Mouse (Mus musculus) testis, adult 2 months (tissue): ENCODE results near the gene Atp6v1g3. TPM values are rescaled to one million over a fixed set of nuclear protein-coding genes. Genes with fewer than 3 reads are reported as not detected.

Experiments
- H3K27ac ChIP-seq: fragments of 200-500 bp; 2 replicates; pipeline ENCODE4 v1.5.1; 2012; ENCODE audit warnings: low read depth, low read length; ENCODE audit not compliant: control insufficient read depth, insufficient read depth
- H3K27me3 ChIP-seq: fragments of 200-500 bp; 2 replicates; pipeline ENCODE4 v1.6.1; 2012; ENCODE audit warnings: mild to moderate bottlenecking, low read length, moderate library complexity; ENCODE audit not compliant: control insufficient read depth, insufficient read depth
- H3K36me3 ChIP-seq: fragments of 200-500 bp; 2 replicates; pipeline ENCODE4 v1.6.1; 2012; ENCODE audit warnings: mild to moderate bottlenecking, low read length; ENCODE audit not compliant: control insufficient read depth, insufficient read depth
- H3K4me1 ChIP-seq: fragments of 200-500 bp; 2 replicates; pipeline ENCODE4 v1.6.1; 2012; ENCODE audit warnings: low read length; ENCODE audit not compliant: control insufficient read depth, insufficient read depth
- H3K4me3 ChIP-seq: fragments of 200-500 bp; 2 replicates; pipeline ENCODE4 v1.5.1; 2012; ENCODE audit warnings: low read depth, mild to moderate bottlenecking, low read length, moderate library complexity, mixed read lengths; ENCODE audit not compliant: control insufficient read depth
- CTCF ChIP-seq: fragments of 200-500 bp; IDR thresholded peaks from 2 replicates; pipeline ENCODE4 v1.5.1; 2012; ENCODE audit warnings: low read depth, mild to moderate bottlenecking, inconsistent platforms, low read length, moderate library complexity; ENCODE audit not compliant: control insufficient read depth, insufficient read depth, insufficient replicate concordance
- POLR2A ChIP-seq: fragments of 200-500 bp; IDR thresholded peaks from 2 replicates; pipeline ENCODE4 v1.6.1; 2012; ENCODE audit warnings: low read depth, mild to moderate bottlenecking, inconsistent platforms, low read length, moderate library complexity; ENCODE audit not compliant: control insufficient read depth
- polyA plus RNA-seq: library from polyadenylated mRNA; depleted of rRNA; stranded (reverse); fragments of >200 nt; gene quantifications from 2 replicates; pipeline ENCODE4 v1.2.3, GENCODE M21; 2012

The Atp6v1g3 gene
- polyA plus RNA-seq, 1 experiment = not detected

DNA sequence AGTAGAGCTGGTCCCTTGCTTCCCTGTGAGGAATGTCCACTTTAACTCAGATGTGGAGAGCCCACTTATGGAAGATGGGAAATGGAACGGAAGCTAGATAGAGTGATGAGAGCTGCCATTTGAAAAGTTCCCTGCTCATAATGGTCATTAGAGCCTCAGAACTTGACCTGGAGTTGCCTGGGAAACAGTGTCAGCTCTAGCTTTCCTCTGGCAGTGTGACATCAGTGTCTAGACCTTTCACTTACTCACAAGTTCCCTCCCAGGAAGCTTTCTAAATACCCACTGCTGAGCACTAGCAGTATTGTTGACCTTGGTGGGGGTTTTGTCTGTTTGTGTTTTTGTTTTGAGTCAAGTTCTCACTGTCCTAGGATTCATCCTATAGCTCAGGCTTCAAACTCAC lies 15.2 kb downstream of the Atp6v1g3 start:
- Histone ChIP-seq H3K4me1 (no peaks in the 10 kb centered on the region), H3K4me3 (no peak overlapping the region), H3K27me3 (no peaks in the 10 kb centered on the region), H3K36me3 (no peaks in the 10 kb centered on the region), H3K27ac (no peak overlapping the region)
- TF ChIP-seq POLR2A (no peak), CTCF (no peak)

DNA sequence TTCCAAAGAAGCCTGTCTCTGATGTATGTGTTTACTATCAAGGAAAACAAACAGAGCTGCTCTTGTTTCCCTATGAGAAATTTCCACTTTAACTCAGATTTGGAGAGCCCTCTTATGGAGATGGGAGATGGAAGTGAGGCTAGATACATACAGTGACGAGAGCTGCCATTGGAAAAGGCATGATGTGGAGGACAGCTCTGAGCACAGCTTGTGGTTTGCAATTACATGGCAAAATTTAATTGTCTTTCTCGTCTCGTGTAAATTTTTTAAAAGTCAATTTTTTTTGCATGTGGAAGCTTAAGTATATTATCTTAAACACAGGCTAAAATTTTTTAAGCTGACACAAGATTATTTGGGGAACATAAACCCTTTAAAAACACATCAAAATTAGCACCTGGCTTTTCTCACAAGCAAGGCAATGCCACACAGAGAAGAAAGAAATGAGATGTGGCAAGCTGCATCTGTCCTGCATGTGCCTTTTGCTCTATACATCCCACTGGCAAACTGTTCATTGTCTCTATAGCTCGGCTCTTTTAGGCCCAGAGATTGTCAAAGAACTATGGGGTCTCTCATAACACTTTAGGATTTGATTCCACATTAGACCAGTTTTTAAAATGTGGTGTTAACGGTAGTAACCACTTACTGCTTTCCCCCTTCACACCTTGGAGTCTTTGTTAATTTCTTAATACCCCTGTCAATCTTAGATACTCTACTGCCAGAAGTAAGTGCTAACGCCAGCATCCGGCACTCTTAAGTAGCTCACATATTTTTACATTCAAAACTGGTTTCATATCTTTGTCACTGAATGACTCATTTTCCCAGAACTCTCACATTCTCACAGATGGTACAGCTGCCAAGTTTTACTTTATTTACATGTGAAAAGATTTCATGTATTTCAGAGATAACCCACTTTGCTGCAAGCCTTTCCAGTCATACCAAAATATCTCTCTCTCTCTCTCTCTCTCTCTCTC lies 16.2 kb downstream of the Atp6v1g3 start:
- Histone ChIP-seq H3K4me1 (no peaks in the 10 kb centered on the region), H3K36me3 (no peaks in the 10 kb centered on the region), H3K27ac (no peak overlapping the region), H3K27me3 (no peaks in the 10 kb centered on the region), H3K4me3 (no peak overlapping the region)
- TF ChIP-seq POLR2A = no peak
- no peak for TF ChIP-seq CTCF

- Histone ChIP-seq H3K36me3 (no peaks in the 10 kb centered on the region), H3K27me3 (no peaks in the 10 kb centered on the region), H3K4me1 (no peaks in the 10 kb centered on the region), H3K4me3 (no peak overlapping the region), H3K27ac (no peak overlapping the region)
- TF ChIP-seq CTCF (no peak), POLR2A (no peak)
Measured at GRCm38 (mm10) chr1:138291463-138291862, 17.9 kb downstream of the Atp6v1g3 start.

GRCm38 (mm10) chr1:138294487-138294886 lies 20.9 kb downstream of the Atp6v1g3 start:
- H3K27me3 ChIP-seq = no peaks in the 10 kb centered on the region
- H3K27ac ChIP-seq = no peak overlapping the region
- TF ChIP-seq POLR2A (no peak), CTCF (no peak)
- no peaks in the 10 kb centered on the region for H3K4me1 ChIP-seq
- no peaks in the 10 kb centered on the region for H3K36me3 ChIP-seq
- no peak overlapping the region for H3K4me3 ChIP-seq

DNA sequence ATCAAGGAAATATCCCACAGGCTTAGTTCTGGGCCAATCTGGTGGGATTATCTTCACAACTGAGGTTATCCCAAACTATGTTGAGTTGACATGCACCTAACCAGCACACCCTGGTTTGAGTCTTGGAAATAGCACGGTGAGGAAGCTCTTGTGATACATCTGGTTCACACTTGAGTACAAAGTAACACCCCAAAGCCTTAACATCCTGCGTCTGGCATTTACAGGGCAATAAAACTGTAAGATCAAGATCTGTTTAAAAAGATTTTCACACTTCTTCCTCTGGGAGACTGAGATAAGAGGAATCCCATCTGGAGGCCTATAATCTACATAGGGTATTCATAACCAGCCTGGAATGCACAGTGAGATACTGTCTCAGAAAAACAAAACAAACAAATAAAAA lies 24.6 kb downstream of the Atp6v1g3 start:
- TF ChIP-seq CTCF (no peak), POLR2A (no peak)
- Histone ChIP-seq H3K4me3 (no peak overlapping the region), H3K36me3 (no peaks in the 10 kb centered on the region), H3K27me3 (no peaks in the 10 kb centered on the region), H3K27ac (no peak overlapping the region), H3K4me1 (no peaks in the 10 kb centered on the region)

GRCm38 (mm10) chr1:138299576-138299975 lies 26.0 kb downstream of the Atp6v1g3 start:
- TF ChIP-seq CTCF = no peak
- no peak for TF ChIP-seq POLR2A
- no peaks in the 10 kb centered on the region for H3K36me3 ChIP-seq
- no peak overlapping the region for H3K4me3 ChIP-seq
- no peaks in the 10 kb centered on the region for H3K27me3 ChIP-seq
- no peaks in the 10 kb centered on the region for H3K4me1 ChIP-seq
- H3K27ac ChIP-seq = no peak overlapping the region

DNA sequence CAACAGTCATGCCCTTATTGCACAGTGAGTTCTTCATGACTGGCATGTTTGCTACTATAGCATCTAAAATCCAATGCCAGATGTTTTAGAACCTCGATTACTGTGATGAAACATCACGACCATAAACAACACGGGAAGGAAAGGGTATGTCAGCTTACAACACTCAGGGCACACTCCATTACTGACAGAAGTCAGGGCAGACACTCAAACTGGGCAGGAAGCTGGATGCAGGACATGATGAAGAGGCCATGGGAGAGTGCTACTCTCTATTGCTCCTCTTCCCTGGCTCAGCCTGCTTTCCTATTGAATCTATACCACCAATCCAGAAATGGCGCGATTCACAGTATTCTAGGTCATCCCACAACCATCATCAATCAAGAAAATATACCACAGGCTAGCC lies 28.4 kb downstream of the Atp6v1g3 start:
- H3K4me1 ChIP-seq = no peaks in the 10 kb centered on the region
- TF ChIP-seq CTCF (no peak), POLR2A (no peak)
- no peak overlapping the region for H3K27ac ChIP-seq
- no peaks in the 10 kb centered on the region for H3K36me3 ChIP-seq
- no peaks in the 10 kb centered on the region for H3K27me3 ChIP-seq
- no peak overlapping the region for H3K4me3 ChIP-seq

DNA sequence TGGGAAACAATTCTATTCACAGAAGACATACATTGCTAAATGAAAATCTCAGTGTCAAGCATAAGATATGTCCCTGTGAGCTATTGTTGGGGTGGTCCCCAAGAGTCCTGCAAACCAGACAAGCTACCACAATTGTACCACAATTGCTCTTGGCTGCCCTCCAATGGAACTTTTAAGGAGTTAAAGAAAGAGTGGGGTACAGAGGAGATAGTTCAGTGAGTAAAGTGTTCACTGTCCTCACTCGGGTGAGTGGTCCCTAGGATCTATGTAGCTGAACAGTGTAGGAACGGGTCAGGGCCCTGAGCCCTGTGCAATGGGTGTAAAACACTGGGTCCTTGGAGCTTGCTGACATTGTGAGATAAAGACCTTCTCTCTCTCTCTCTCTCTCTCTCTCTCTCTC lies 29.2 kb downstream of the Atp6v1g3 start:
- H3K36me3 ChIP-seq = no peaks in the 10 kb centered on the region
- no peaks in the 10 kb centered on the region for H3K27me3 ChIP-seq
- TF ChIP-seq POLR2A (no peak), CTCF (no peak)
- no peak overlapping the region for H3K4me3 ChIP-seq
- H3K27ac ChIP-seq = no peak overlapping the region
- no peaks in the 10 kb centered on the region for H3K4me1 ChIP-seq
